Mouse (Mus musculus): ENCODE measurements at regions not wholly inside any gene's neighbourhood (a gene's known extent, or its start where the extent isn't known, plus 50 kb on each side); places are given as distances from the start of the nearest gene placed in this dataset.
A peak's percentile ranks its signal among the peaks of the same experiment; 100 is the strongest.

DNA sequence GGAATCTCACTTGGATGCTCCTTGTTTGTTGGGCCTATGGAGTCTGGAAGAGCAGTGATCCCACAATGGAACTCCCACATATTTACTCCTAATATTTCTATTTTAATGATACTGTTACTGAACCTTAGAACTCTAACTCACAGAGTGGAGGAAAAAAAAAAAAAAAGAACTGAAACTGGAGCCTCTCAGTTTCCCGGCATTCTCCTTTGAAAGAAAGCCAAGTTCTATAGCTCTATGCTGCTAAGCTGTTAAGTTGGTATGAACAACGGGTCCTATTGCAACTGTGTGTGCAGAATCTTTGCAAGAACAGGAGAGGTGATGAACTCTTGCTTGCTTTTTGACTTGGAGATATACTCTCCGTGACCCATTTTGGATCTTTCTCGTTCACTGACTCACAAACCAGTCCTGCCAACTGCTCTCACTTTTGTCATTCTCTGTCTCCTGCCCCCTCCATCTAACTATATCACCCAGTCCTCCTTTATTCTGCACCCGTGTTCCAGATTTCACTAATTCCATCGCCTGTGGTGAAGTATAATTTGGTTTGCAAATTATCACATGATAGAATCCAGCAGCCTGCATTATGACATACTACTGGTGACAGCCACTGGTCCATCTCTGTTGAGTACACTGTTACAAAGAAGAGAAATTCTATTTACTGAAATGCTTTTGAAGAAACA is 92.6 kb upstream of the Ctsc start:
- no peak for DNase-seq

GRCm38 (mm10) chr7:88187555-88187954 is 90.3 kb upstream of the Ctsc start:
- DNase-seq = no peak

DNA sequence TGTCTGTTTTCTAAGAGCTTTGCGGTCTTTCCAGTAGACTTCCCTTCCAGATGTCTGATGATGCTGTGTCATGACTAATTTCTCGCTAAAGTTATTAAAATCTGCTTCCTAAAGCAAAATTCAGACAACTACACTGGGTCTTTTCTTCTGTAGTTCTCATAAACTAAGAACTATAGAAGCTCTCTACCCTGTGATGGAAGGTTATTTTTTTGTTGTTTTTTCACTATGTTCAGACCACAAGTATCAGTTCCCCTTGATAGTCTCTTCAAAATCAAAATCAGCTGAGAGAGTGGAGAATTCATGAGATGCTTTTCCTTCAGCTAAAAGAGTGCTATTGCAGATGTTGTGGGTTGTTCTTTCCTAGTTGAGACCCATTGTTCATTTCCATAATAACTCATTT is 85.1 kb upstream of the Ctsc start:
- no peak for DNase-seq

- DNase-seq = no peak
These were observed 78.8 kb upstream of the Ctsc start for GRCm38 (mm10) chr7:88199043-88199442.

GRCm38 (mm10) chr7:88199929-88200538 is 77.9 kb upstream of the Ctsc start:
- DNase-seq = no peak

DNA sequence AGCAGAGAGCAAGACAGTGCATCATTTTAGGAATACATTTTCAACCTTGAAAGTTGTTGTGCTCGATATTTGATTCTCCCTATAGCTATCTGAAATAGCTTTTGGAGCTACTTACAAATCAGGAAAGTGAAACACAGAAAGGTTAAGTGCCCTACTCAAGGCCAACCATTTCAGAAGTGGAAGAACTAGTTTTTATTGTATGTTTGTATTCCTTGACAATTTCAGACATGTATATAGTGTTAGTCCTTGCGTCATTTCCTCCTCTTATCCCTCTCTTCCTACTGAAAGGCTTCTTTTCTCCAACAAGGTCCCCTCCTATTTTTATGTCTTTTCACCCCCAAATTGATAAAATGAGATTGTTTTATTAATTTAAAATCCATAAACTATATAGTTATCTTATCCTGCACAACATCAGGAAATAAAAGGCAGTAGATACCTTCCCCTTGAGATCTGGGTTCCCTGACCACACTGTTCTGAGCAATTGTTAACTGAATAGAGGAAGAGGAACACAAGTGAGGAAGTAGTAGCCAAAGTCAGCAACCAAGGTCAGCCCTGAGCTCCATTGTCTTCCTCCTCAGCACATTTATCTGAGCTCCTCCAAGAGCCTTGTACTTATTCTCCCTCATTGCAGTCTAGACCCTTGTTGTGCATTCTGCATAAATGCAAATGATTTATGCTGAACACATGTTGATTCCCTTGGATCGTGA is 76.1 kb upstream of the Ctsc start:
- no peak for DNase-seq

GRCm38 (mm10) chr7:88206223-88206827 is 71.6 kb upstream of the Ctsc start:
- peak in 1 of 2 experiments; percentile 21 for DNase-seq

- DNase-seq = no peak
These were observed 70.8 kb upstream of the Ctsc start for GRCm38 (mm10) chr7:88206914-88207710.

- DNase-seq = no peak
These were observed 63.1 kb upstream of the Ctsc start for GRCm38 (mm10) chr7:88214713-88215198.

DNA sequence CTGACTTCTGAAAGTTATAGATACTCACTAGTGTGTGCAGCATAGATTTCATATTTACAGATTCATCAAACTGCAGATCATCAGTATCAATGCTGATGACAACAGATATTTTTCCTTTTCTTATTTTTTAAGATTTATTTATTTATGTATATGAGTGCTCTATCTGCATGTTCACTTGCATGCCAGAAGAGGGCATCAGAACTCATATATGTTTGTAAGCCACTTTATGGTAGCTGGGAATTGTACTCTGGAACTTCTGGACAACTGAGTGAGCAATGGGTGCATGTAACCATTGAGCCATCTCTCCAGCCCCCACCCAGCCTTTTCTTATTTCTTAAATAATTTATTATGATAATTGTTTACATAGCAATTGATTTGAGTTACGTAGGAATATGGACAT is 62.5 kb upstream of the Ctsc start:
- no peak for DNase-seq

DNA sequence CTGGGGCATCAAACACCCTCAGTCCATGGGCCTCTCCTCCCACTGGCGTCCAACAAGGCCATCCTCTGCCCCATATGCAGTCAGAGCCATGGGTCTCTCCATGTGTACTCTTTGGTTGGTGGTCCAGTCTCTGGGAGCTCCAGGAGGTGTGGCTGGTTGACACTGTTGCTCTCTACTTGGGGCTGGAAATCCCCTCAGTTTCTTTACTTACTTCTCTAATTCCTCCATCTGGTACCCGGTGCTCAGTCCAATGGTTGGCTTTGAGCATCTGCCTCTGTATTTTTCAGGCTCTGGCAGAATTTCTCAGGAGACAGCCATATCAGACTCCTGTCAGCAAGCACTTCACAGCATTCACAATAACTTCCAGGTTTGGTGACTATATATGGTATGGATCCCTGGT is 55.7 kb upstream of the Ctsc start:
- no peak for DNase-seq

DNA sequence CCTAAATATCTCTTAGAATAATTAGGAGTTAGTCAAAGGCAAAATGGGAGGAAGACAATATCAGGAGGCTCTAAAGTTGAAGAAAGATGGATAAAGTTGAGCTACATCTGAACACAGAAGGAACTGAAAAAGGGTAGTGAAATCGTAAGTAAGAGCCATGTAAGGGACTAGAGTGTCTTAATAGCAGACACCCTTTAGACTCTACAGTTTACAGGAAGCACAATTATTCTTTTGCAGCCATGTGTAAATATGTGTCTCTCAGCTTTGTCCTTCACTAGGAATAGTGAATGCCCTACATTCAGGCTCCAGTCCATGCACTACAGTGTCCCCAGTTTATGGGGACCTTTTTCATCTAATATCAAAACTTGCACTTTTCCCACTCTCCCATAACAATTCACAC is 52.1 kb upstream of the Ctsc start:
- no peak for DNase-seq

All from thymus, adult 18-20 months (tissue).